Mouse (Mus musculus) kidney, postnatal 4 days (tissue): ENCODE results near the gene Dhh.

ENCODE experiments used
- DNase-seq, 2 experiments: peaks; one replicate each; pipeline ENCODE4 v3.0.0; 2021; ENCODE audit warnings: mixed read lengths in 2 of 2

Gene Dhh

DNA sequence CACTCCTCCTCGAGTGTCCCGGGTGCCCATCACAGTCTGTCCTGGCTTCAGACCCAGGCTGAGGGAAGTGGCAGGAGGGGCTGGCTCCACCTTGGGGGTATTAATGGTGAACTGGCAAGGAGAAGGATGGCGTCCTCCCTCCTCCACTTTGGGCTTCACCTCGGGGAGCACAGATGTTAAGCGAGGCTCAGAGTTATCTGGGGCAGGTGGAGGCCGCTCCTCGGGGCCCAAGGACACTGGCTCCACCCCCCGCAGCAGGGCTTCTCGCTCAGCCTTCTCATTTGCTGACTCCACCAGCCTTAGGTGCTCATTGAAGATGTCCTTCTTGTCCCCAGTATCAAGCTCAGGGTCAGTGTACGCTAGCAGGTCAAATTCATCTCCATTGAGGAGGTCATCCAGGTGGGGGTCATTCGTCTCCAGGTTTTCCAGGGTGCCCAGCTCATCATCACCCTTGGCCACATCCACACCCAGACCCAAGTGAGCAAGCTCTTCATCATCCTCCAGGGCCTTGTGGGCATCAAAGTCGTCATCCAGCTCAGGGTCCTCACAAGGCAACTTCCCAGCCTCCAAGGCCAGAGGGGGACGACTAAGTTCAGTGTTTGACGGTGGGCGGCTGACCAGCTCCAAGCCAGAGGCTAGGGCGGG is 48.3 kb downstream of the Dhh start:
- no peak for DNase-seq

DNA sequence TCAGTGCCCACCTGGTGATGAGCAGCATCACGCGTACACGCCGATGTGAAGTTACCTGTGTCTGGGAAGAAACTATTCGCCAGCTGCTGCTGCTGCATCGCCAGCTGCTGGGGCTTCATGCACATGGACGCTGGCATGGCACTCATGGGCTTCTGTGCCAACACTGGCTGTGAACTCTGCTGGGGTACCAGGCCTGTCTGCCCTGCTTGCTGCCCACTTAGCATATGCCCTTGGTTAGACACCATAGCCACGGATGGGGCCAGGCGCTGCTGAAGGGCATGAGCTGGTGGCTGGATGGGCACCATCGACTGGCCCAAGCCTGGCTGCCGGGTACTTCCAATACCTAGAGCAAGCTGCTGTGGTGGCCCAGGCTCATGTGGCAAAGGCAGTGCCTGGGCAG is 49.2 kb downstream of the Dhh start:
- DNase-seq, result no peak

DNA sequence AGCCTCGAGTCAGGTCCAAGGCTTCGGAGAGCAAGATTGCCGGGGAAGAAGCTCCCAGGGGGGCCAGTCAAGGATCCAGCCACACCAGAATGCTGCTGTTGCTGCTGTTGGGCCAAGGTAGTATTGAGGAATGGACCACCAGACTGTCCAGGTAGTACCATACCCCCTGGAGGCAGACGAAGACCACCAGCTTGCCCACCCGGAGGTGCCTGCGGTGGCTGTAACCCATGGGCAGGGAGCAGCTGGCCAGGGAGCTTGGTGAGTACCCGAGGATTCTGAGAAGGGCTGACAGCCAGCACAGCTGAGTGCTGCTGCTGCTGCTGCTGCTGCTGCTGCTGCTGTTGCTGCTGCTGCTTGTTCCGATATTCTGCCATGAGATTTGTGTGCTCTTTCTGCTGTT is 52.2 kb downstream of the Dhh start:
- no peak for DNase-seq

DNA sequence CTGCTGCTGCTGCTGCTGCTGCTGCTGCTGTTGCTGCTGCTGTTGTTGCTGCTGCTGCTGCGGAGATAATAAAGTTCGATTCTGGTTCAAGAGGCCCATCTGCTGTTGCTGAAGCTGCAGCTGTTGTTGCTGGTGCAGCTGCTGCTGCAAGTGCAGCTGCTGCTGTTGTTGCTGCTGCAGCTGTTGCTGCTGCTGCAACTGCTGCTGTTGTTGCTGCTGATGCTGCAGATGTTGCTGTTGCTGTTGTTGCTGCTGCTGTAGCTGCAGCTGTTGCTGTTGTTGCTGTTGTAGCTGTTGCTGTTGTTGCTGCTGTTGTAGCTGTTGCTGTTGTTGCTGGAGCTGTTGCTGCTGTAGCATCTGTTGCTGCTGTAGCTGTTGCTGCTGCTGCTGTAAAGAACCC is 53.2 kb downstream of the Dhh start:
- no peak for DNase-seq

DNA sequence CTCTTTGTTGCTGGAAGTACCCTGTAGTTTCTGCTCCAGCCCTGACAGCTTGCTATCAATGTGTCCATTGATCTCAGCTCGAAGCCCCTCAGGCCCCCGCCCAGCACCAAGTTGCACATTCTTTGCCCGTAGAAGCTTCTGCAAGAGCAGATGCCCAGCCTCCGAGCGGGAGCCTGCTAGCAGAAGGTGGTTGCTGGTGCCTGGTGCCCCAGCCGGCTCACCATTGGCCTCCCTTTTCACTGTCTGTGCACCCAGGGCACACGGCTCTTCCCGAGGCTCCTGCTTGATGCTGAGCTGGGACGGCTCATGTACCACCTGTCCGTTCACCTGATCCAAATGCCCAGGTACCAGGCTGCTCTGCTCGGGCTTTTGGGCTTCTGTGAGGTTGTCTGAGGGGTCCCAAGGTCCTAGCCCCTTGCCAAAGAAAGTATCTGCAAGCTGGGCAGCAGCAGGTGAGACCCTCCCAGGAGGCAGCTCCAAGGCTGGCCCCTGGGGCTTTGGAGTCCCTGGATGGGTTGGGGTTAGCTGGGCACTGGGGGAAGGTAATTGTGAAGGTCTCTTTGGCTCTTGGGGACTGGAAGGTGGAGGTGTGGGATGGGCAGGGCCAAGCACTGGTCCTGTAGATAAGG is 54.6 kb downstream of the Dhh start:
- DNase-seq, result no peak
